Mouse (Mus musculus) stomach, postnatal 0 days (tissue): ENCODE measurements around the gene Hspb6.

Experiments
- CTCF ChIP-seq: IDR thresholded peaks from 2 replicates; pipeline ENCODE4 v1.5.1; 2016; ENCODE audit warnings: antibody characterized with exemption, low read depth, mild to moderate bottlenecking, moderate library complexity
- EP300 ChIP-seq: optimal IDR thresholded peaks from 2 replicates; pipeline ENCODE3; 2016; ENCODE audit warnings: antibody characterized with exemption

- no peak for TF ChIP-seq CTCF
- no peak for TF ChIP-seq EP300
Measured at GRCm38 (mm10) chr7:30600651-30601050, 48.7 kb downstream of the Hspb6 start.
